Mouse (Mus musculus) thymus, adult 2 months (tissue): ENCODE results near the gene Tsnaxip1. TPM values are rescaled to one million over a fixed set of nuclear protein-coding genes. Genes with fewer than 3 reads are reported as not detected.

Experiments used
- DNase-seq: peaks from one replicate; pipeline ENCODE4 v3.0.0; 2021
- H3K27ac ChIP-seq: fragments of 200-500 bp; 2 replicates; pipeline ENCODE4 v1.5.1; 2012; ENCODE audit warnings: low read length, control low read depth; ENCODE audit not compliant: control insufficient read depth, insufficient read depth
- H3K27me3 ChIP-seq: fragments of 200-500 bp; 2 replicates; pipeline ENCODE4 v1.6.1; 2012; ENCODE audit warnings: mild to moderate bottlenecking, low read length, moderate library complexity, mixed read lengths; ENCODE audit not compliant: control insufficient read depth, insufficient read depth
- H3K36me3 ChIP-seq: fragments of 200-500 bp; 2 replicates; pipeline ENCODE4 v1.6.1; 2012; ENCODE audit warnings: mild to moderate bottlenecking, low read length, moderate library complexity; ENCODE audit not compliant: control insufficient read depth, insufficient read depth
- H3K4me1 ChIP-seq: fragments of 200-500 bp; replicated peaks from 2 replicates; pipeline ENCODE4 v1.6.1; 2012; ENCODE audit warnings: low read length; ENCODE audit not compliant: control insufficient read depth, insufficient read depth
- H3K4me3 ChIP-seq: fragments of 200-500 bp; 2 replicates; pipeline ENCODE4 v1.5.1; 2012; ENCODE audit warnings: mild to moderate bottlenecking, low read length, control low read depth, moderate library complexity; ENCODE audit not compliant: control insufficient read depth, insufficient read depth
- CTCF ChIP-seq: fragments of 200-500 bp; IDR thresholded peaks from 2 replicates; pipeline ENCODE4 v1.5.1; 2012; ENCODE audit warnings: mild to moderate bottlenecking, control low read depth, low read length, moderate library complexity, borderline replicate concordance; ENCODE audit not compliant: control insufficient read depth, poor library complexity, insufficient read depth; ENCODE audit errors: extremely low read depth
- POLR2A ChIP-seq: fragments of 200-500 bp; IDR thresholded peaks from 2 replicates; pipeline ENCODE4 v1.6.1; 2012; ENCODE audit warnings: mild to moderate bottlenecking, low read length, control low read depth, moderate library complexity; ENCODE audit not compliant: control insufficient read depth, poor library complexity, insufficient read depth; ENCODE audit errors: extremely low read depth
- WGBS: fragments of 180-500 bp; shearing (Covaris S2); methylation state at CpG from one replicate; pipeline ENCODE4 v1.1.7; 2018; 5-methylcytosine and 5-hydroxymethylcytosine counted together
- polyA plus RNA-seq: library from polyadenylated mRNA; depleted of rRNA; stranded (reverse); fragments of >200 nt; gene quantifications from 2 replicates; pipeline ENCODE4 v1.2.3, GENCODE M21; 2012

The Tsnaxip1 gene
- polyA plus RNA-seq, 1 experiment: 0.05 TPM

DNA sequence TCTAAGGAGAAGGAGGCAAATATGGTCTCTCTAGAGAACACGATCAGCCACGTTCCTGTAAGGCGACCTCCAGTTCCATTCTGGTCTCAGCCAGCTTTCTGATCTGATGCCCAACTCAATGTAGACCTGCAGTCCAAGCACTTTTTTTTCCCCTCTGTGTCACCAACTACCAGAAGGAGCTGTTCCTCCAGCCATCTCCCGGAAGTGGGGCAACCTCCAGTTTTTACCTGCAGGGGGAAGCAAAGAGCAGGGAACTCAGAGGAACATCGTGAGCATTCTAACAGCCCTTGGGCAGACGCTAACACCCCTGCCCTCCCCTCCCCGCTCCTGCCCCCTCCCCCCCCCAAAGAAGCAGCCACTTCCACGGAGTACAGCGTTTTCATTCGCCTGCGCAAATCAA lies 7.8 kb downstream of the Tsnaxip1 start:
- 21% methylated on average over 11 of the region's 11 CpGs for WGBS
- no peak for TF ChIP-seq CTCF
- TF ChIP-seq POLR2A: no peak
- peak; percentile 90 for DNase-seq
- no peaks in the 10 kb centered on the region for H3K4me1 ChIP-seq
- H3K27me3 ChIP-seq: no peaks in the 10 kb centered on the region
- no peak overlapping the region for H3K4me3 ChIP-seq
- H3K36me3 ChIP-seq: no peaks in the 10 kb centered on the region
- no peak overlapping the region for H3K27ac ChIP-seq

DNA sequence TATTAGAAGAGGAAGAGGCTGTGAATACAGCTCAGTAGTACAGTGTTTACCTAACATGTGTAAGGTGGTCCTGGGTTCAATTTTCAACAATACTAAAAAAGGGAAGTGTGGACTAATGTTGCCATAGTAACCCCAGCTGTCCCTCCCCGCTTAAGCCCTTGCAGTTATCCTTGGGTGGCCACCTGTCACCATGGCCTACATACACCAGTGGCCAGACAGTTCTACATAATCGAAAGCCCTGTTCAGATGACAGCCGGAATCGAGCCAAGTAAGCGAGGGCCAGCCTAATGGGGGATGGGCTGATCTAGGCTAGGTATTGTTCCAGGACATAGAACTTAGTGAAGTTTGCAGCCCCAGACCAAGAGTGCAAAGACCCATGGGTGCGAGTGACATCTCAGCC lies 9.5 kb downstream of the Tsnaxip1 start:
- Histone ChIP-seq H3K36me3 (no peaks in the 10 kb centered on the region), H3K4me1 (no peaks in the 10 kb centered on the region), H3K27me3 (no peaks in the 10 kb centered on the region), H3K27ac (no peak overlapping the region), H3K4me3 (no peak overlapping the region)
- WGBS: 88% methylated on average over 6 of the region's 6 CpGs
- DNase-seq: no peak
- TF ChIP-seq POLR2A: no peak
- no peak for TF ChIP-seq CTCF

GRCm38 (mm10) chr8:105839209-105839608 lies 11.7 kb downstream of the Tsnaxip1 start:
- H3K36me3 ChIP-seq: peaks cover 5% of the 10 kb centered on the region
- TF ChIP-seq CTCF: no peak
- no peak for TF ChIP-seq POLR2A
- WGBS: 84% methylated on average over 5 of the region's 5 CpGs

DNA sequence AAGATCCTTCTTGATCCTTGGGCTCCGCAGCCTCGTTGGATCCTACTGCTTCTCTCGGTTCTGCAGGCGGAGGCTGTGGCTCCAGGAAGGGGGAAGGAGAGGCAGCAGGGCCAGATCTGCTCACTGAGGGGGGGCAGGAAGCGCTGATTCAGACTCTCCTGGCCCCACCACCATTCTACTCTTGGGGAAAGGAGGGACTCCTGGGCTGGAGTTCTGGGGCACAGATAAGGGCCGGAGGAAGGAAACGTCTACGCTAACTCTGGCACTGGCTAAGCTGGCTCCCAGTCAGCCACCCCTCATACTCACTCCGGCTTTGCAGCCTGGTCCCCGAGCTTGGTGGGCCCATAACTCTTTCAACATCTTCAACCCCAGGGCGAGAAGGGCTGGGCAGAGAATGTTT lies 19.1 kb downstream of the Tsnaxip1 start:
- H3K27ac ChIP-seq: no peak overlapping the region
- no peak for DNase-seq
- H3K36me3 ChIP-seq: peaks cover 35% of the 10 kb centered on the region
- H3K4me1 ChIP-seq: peaks cover 7% of the 10 kb centered on the region
- no peak overlapping the region for H3K4me3 ChIP-seq
- no peak for TF ChIP-seq POLR2A
- no peak for TF ChIP-seq CTCF
- no peaks in the 10 kb centered on the region for H3K27me3 ChIP-seq
- WGBS: 95% methylated on average over 11 of the region's 11 CpGs

More at GRCm38 (mm10) chr8:105839209-105839608, 11.7 kb downstream of the Tsnaxip1 start:
- H3K4me3 ChIP-seq: no peak overlapping the region
- H3K27me3 ChIP-seq: no peaks in the 10 kb centered on the region
- H3K27ac ChIP-seq: no peak overlapping the region
- H3K4me1 ChIP-seq: no peaks in the 10 kb centered on the region
- no peak for DNase-seq

GRCm38 (mm10) chr8:105850014-105850413 lies 22.5 kb downstream of the Tsnaxip1 start:
- WGBS: 93% methylated on average over 4 of the region's 4 CpGs
- TF ChIP-seq CTCF (no peak), POLR2A (no peak)
- Histone ChIP-seq H3K4me3 (no peak overlapping the region), H3K36me3 (peaks cover 22% of the 10 kb centered on the region), H3K27ac (no peak overlapping the region), H3K4me1 (peaks cover 7% of the 10 kb centered on the region), H3K27me3 (no peaks in the 10 kb centered on the region)
- no peak for DNase-seq

DNA sequence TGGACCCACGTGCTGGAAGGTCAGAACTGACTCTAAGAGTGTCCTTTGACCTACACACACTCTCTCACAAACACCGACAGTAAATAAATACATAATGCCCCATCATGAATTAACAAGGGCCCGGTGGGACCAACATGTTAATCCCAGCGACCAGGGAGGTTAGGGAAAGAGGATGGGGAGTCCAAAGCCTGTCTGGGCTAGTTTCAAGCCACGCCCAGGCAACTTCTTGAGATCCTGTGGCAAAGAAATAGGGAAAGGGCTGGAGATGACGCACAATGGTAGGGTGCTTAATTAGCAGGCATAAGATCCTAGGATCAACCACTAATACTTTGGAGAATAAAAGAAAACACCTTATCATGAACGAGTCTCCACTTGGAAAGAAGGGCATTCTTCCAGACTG lies 23.1 kb downstream of the Tsnaxip1 start:
- 89% methylated on average over 7 of the region's 7 CpGs for WGBS
- Histone ChIP-seq H3K4me1 (peaks cover 7% of the 10 kb centered on the region), H3K27me3 (no peaks in the 10 kb centered on the region), H3K4me3 (no peak overlapping the region), H3K27ac (no peak overlapping the region), H3K36me3 (peaks cover 18% of the 10 kb centered on the region)
- TF ChIP-seq CTCF (no peak), POLR2A (no peak)
- no peak for DNase-seq

DNA sequence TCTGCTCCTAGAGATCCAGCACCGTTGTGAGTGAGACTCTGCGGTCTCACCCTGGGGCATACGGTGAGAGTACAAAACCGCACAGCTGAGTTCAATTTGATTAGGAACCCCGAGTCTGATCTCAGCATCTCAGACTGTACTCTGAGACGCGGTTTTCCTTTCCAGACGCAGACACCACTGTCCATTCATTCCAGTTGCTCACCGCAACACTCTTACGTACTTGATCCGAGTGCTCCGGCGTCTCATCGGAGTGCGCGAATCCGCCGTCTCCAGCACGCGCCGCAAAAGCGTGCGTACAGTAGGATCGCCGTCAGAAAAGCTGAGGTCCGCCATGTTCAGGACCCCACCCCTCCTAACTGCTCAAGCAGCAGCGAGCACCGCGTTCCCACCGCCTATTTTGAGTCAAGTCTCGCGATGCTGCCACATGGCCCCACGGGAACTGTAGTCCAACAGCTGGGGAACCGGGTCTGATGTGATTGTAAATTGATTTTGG lies 24.2 kb downstream of the Tsnaxip1 start:
- WGBS: under 1% methylated on average over 34 of the region's 34 CpGs

More for the DNA sequence above, 24.2 kb downstream of the Tsnaxip1 start:
- DNase-seq: peak; percentile 93
- H3K4me3 ChIP-seq: peak overlapping the region; percentile 59
- peak overlapping the region; percentile 1; the same call in 1 of the 2 replicates for H3K27ac ChIP-seq
- TF ChIP-seq POLR2A (peak; percentile 94), CTCF (no peak)
- peaks cover 11% of the 10 kb centered on the region for H3K36me3 ChIP-seq
- peaks cover 18% of the 10 kb centered on the region for H3K4me1 ChIP-seq
- no peaks in the 10 kb centered on the region for H3K27me3 ChIP-seq
